Mouse (Mus musculus) heart, adult 18-20 months (tissue): ENCODE data around the gene Dera. TPM values are rescaled to one million over a fixed set of nuclear protein-coding genes. Genes with fewer than 3 reads are reported as not detected.

ENCODE experiments used
- DNase-seq, 2 experiments: peaks; one replicate each; pipeline ENCODE4 v3.0.0; 2021 to 2022; ENCODE audit warnings: mixed read lengths in 1 of 2
- total RNA-seq, 2 experiments: library from RNA; stranded (reverse); gene quantifications; 2 replicates each; pipeline ENCODE4 v1.2.3; 2021

The Dera gene
- total RNA-seq, 2 experiments from 2014 or later = 5.2 to 7.8 TPM

- peak in 1 of 2 experiments; percentile 35 for DNase-seq
Measured at GRCm38 (mm10) chr6:137756310-137756709, 2.0 kb downstream of the Dera start.

GRCm38 (mm10) chr6:137757891-137758290 is 3.5 kb downstream of the Dera start:
- DNase-seq = no peak

GRCm38 (mm10) chr6:137759681-137760080 is 5.3 kb downstream of the Dera start:
- DNase-seq = no peak

GRCm38 (mm10) chr6:137760966-137761365 is 6.6 kb downstream of the Dera start:
- DNase-seq = no peak

GRCm38 (mm10) chr6:137764572-137765210 is 10.3 kb downstream of the Dera start:
- DNase-seq = no peak

- DNase-seq = no peak
Measured at GRCm38 (mm10) chr6:137766177-137766576, 11.8 kb downstream of the Dera start.

GRCm38 (mm10) chr6:137771621-137772250 is 17.4 kb downstream of the Dera start:
- no peak for DNase-seq

- no peak for DNase-seq
Measured at GRCm38 (mm10) chr6:137772918-137773636, 18.7 kb downstream of the Dera start.

- no peak for DNase-seq
Measured at GRCm38 (mm10) chr6:137773637-137774028, 19.3 kb downstream of the Dera start.

- no peak for DNase-seq
Measured at GRCm38 (mm10) chr6:137774166-137774565, 19.8 kb downstream of the Dera start.

GRCm38 (mm10) chr6:137775159-137775558 is 20.8 kb downstream of the Dera start:
- no peak for DNase-seq

- no peak for DNase-seq
Measured at GRCm38 (mm10) chr6:137776981-137777380, 22.6 kb downstream of the Dera start.

- DNase-seq = no peak
Measured at GRCm38 (mm10) chr6:137783899-137784637, 29.7 kb downstream of the Dera start.

- DNase-seq = no peak
Measured at GRCm38 (mm10) chr6:137788976-137789590, 34.7 kb downstream of the Dera start.

- DNase-seq = no peak
Measured at GRCm38 (mm10) chr6:137789658-137790057, 35.3 kb downstream of the Dera start.

GRCm38 (mm10) chr6:137795494-137795893 is 41.1 kb downstream of the Dera start:
- no peak for DNase-seq

GRCm38 (mm10) chr6:137796596-137797567 is 42.5 kb downstream of the Dera start:
- DNase-seq = peak in 1 of 2 experiments; percentile 13

- DNase-seq = no peak
Measured at GRCm38 (mm10) chr6:137799253-137799652, 44.9 kb downstream of the Dera start.

- DNase-seq = no peak
Measured at GRCm38 (mm10) chr6:137803456-137804005, 49.2 kb downstream of the Dera start.

GRCm38 (mm10) chr6:137804121-137804520 is 49.8 kb downstream of the Dera start:
- DNase-seq = no peak

GRCm38 (mm10) chr6:137804606-137805005 is 50.3 kb downstream of the Dera start:
- peak in 1 of 2 experiments; percentile 6 for DNase-seq
